Mouse (Mus musculus): Measurements from ENCODE around the gene C2cd6. TPM values are rescaled to one million over a fixed set of nuclear protein-coding genes. Genes with fewer than 3 reads are reported as not detected.

The C2cd6 gene
- polyA plus RNA-seq, 1 experiment: not detected

- TF ChIP-seq POLR2AphosphoS2 (IDR thresholded peaks at IDR 0.05; ENCODE audit: insufficient read length, low read depth) (no peak), TCF12 (IDR thresholded peaks at IDR 0.05; ENCODE audit: insufficient read depth, poor library complexity, severe bottlenecking) (no peak), CEBPB (IDR thresholded peaks at IDR 0.05; ENCODE audit: insufficient read depth, poor library complexity, severe bottlenecking) (no peak)
- H3K4me3 ChIP-seq: no peak overlapping the region
- no peak overlapping the region for H3ac ChIP-seq (ENCODE audit: control insufficient read depth, insufficient read length)
- H3K4me2 ChIP-seq (ENCODE audit: low read depth): no peak overlapping the region
- peaks cover 9% of the 10 kb centered on the region for H3K27me3 ChIP-seq (ENCODE audit: control insufficient read depth, insufficient read depth, insufficient read length)
- H3K36me3 ChIP-seq (ENCODE audit: control insufficient read depth, insufficient read depth): no peaks in the 10 kb centered on the region
- no peaks in the 10 kb centered on the region for H3K79me2 ChIP-seq (ENCODE audit: control insufficient read depth, insufficient read depth)
These were observed 85.5 kb downstream of the C2cd6 start for GRCm38 (mm10) chr1:59009250-59009649.

Other genes with a start within 250 kb of the C2cd6 start
- gene Trak2, start 121.5 kb downstream of the C2cd6 start, polyA plus RNA-seq (2012; fragmentation: generic; extraction: Trizol): 13.7 TPM
- gene Stradb, start 121.4 kb downstream of the C2cd6 start, polyA plus RNA-seq (2012; fragmentation: generic; extraction: Trizol): 17.0 TPM
- 13.7 TPM for gene Tmem237, start 25.5 kb upstream of the C2cd6 start, polyA plus RNA-seq (2012; fragmentation: generic; extraction: Trizol)
- gene Mpp4, start 68.5 kb upstream of the C2cd6 start, polyA plus RNA-seq (2012; fragmentation: generic; extraction: Trizol): 0.26 TPM
- 7.8 TPM for gene Als2, start 142.3 kb upstream of the C2cd6 start, polyA plus RNA-seq (2012; fragmentation: generic; extraction: Trizol)
- 0.44 TPM for gene Cdk15, start 162.0 kb upstream of the C2cd6 start, polyA plus RNA-seq (2012; fragmentation: generic; extraction: Trizol)